Mouse (Mus musculus) urinary bladder, postnatal 25 days (tissue): ENCODE data around the gene Slc50a1.

Experiments used
- DNase-seq: peaks from one replicate; pipeline ENCODE4 v3.0.0; 2022; ENCODE audit warnings: low spot score

Gene Slc50a1

GRCm38 (mm10) chr3:89270051-89270755 is at the start of gene Slc50a1:
TSS of gene Slc50a1 (minus strand) at chr3:89270570.
- DNase-seq, result peak; percentile 87

GRCm38 (mm10) chr3:89319591-89320350 is 49.4 kb upstream of the Slc50a1 start:
- DNase-seq, result no peak

DNA sequence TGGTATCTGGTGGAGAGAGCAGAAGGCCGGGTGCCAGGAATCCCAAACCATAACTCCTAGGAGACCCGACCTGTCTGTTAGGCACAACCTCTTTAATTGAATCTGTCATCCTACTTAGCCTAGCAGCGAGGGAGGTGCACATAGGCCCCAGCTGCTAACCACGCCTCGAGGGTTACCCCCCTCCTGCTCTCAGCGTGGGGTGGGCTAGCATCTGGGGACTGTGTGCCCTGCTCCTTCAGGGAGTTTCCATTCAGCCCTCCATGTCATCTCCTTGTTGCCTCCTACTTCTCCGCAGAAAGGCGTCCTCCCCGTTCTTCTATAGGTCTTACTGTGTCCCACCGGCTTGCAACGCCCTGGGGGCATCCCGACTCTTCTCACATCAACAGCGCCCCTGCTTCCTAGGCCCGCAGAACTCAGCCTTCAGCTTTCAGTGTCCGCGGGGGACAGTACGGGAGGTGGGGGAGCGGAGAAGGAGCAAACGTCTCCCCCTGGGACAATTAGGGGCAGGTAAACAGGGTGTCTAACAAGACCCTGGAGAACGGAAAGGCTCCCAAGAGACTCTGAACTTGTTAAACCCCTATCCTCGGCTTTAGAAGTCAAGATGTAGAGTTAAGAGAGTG is 48.7 kb upstream of the Slc50a1 start:
- DNase-seq, result no peak

GRCm38 (mm10) chr3:89318316-89318715 is 47.9 kb upstream of the Slc50a1 start:
- no peak for DNase-seq

DNA sequence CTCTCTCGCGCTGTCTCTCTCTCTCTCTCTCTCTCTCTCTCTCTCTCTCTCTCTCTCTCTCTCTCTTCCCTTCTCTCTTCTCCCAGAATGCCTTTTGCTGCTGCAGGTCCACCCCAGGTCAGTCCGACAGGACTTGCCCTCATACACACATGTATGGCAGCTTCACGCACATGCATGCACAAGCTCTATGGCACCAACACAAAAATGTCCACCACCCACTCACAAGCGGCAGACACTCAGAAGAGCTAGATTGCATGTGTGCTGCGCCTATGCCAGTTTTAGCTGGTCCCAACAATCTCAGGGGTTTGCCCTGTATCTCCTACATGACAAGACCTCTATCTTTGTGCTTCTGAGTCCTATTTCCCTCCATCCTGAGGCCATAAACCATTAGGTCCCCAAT is 46.9 kb upstream of the Slc50a1 start:
- no peak for DNase-seq

- peak; percentile 76 for DNase-seq
Observed at GRCm38 (mm10) chr3:89316833-89317232, 46.5 kb upstream of the Slc50a1 start.

DNA sequence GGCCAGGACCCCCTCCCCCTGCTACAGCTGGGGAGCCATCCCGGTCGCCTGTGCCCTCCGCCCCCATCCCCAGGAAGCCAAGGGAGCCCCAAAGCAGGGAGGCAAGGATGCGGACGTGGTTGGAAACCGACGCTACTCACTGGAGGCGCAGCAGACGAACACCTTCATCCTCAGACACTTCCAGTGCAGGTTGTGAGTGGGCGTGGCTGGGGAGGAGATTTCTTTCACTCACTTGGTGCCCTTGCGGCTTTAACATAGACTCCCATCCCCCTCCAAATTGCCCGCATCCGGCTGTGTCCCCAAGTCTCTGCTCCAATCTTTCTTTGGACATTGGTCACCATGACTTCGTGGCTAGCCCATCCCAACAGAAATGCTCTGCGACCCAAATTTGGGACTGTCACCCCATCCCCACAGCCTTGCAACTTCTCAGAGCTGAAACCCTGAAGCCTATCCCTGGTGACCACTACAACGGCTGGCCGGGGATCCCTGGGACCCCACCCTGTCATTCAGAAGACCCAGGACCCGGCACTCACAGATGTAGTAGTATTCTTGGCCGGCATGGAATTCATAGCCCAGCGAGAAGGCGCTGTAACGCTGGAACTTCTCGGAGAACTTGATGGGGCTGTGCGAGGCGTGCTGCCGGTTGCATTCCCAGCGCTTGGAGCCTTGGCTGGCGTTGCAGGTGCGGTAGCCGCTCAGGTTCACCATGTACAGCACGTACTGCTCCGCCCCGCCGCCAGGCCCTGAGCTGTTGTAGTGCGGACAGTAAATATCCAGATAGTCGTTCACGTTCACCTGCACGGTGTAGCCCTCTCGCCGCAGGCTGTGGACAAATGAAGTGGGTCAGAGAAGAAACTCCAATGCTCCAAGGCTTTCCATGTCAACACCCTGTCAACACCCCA is 45.8 kb upstream of the Slc50a1 start:
- DNase-seq, result no peak

DNA sequence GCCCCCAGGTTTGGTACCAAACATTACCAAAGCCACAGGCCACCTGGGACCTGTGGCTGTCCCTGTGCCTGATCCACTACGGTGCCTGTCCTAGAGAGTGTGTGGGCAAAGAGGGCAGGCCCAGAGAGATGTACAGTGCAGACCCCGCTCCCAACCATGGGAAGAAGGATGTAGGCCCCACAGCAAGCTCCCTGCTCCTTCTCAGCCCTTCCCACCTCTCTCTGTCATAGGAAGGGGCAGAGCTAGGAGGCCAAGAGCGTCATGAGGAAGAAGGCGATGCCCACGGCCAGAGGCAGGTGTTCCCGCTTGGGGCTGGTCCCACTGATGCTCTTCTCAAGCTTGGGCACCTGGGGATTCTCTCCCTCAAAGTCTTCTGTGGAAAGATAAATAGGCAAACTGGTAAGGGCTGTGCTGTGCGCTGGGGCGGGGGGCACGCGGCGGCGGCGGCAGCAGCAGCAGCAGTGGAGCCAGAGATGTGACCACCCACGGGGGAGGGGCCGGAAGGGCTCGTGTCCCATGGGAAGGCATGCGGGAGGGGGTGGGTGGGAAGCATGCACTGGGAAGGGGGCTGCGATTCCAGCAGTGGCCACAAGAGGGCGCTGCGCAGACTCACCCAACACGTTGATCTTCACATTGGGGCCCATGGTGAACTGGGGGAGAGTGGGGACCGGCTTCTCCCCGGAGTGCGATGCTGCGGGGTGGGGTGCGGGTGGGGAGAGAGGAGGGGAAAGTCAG is 45.0 kb upstream of the Slc50a1 start:
- peak; percentile 70 for DNase-seq

GRCm38 (mm10) chr3:89314791-89315190 is 44.4 kb upstream of the Slc50a1 start:
- no peak for DNase-seq

DNA sequence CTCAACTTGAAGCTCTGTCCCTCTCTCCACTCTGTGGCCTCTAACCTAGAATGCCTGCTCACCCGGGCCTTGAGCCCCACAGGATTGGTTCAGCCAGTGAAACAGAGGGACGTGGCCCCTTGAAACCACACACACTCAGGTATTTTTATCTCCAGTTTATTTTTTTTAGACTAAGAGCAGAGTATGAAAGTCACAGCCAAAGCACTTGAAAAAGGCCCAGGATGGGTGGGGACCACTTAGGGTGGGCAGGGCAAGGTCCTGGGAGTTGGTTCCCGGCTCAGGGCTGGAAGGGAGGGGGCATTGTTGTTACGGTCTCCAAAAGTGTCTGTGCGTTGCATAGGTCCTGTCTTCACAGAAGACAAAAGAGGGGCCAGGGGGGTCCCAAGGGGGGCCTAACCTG is 44.0 kb upstream of the Slc50a1 start:
- DNase-seq, result no peak

GRCm38 (mm10) chr3:89308089-89308488 is 37.7 kb upstream of the Slc50a1 start:
- DNase-seq, result peak; percentile 44

- DNase-seq, result no peak
Observed at GRCm38 (mm10) chr3:89305551-89306325, 35.4 kb upstream of the Slc50a1 start.

DNA sequence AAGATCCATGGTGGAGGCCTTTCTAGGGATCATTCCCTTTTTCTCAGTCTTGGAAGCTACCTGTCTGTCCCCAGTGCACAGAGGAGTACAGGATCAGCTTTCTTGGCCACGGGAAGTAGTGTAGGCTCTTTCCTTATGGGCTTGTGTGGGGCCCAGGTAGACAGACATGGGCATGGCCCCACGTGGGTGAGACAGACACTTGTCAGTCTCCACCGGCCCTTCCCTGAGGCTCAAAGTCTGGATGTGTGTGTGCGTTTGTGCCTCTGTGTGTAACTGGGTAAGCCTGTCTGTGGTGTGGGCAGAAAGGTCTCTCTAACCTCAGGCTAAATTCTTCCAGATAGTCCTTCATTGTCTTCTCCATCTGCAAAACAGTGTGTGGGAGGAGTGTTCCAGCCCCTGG is 34.7 kb upstream of the Slc50a1 start:
- DNase-seq, result no peak

- DNase-seq, result no peak
Observed at GRCm38 (mm10) chr3:89304440-89304839, 34.1 kb upstream of the Slc50a1 start.

DNA sequence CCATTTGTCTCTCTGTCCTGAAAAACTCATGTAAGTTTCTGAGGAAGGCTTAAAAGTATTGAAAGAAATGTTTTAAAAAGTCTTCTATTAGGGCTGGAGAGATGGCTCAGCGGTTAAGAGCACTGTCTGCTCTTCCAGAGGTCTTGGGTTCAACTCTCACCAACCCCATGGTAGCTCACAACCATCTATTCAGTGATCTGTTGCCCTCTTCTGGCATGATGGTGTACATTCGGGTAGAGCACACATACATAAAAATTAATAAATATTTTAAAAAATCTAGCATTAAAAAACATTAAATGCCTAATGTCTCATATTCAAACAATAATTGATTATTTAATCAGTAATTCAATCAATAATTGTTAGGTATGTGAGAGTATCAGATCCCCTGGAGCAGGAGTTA is 30.1 kb upstream of the Slc50a1 start:
- DNase-seq, result no peak

DNA sequence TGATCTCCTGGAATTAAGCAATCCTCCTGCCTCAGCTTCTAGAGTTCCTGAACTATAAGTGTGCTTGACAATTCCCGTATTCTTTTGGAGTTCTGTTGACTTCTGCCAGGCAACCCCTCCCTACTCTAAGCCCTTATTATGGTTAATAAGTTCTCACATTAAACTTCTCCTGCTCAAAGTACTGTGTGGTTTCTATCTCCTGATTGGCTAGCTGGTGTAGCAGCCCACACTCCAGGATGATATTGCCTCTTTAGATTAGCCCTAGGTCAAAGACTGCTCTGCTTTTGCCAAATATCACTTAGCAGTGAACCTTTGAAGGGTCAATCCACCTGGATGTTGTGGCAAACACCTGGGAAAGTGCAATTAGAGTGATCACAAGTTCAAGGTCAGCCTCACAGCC is 29.7 kb upstream of the Slc50a1 start:
- DNase-seq, result no peak

GRCm38 (mm10) chr3:89299499-89299898 is 29.1 kb upstream of the Slc50a1 start:
- DNase-seq, result no peak

GRCm38 (mm10) chr3:89298908-89299307 is 28.5 kb upstream of the Slc50a1 start:
- DNase-seq, result no peak

GRCm38 (mm10) chr3:89296761-89297396 is 26.5 kb upstream of the Slc50a1 start:
- DNase-seq, result no peak

- DNase-seq, result no peak
Observed at GRCm38 (mm10) chr3:89295685-89296230, 25.4 kb upstream of the Slc50a1 start.
